Mouse (Mus musculus) gonadal fat pad, adult 2 months (tissue): ENCODE measurements at regions not wholly inside any gene's neighbourhood (a gene's known extent, or its start where the extent isn't known, plus 50 kb on each side); places are given as distances from the start of the nearest gene placed in this dataset.

Experiments used
- DNase-seq: peaks from one replicate; pipeline ENCODE4 v3.0.0-alpha.2; 2012; ENCODE audit warnings: low read depth

- no peak for DNase-seq
These were observed 55.0 kb downstream of the Zfp648 start for GRCm38 (mm10) chr1:154255971-154256370.

DNA sequence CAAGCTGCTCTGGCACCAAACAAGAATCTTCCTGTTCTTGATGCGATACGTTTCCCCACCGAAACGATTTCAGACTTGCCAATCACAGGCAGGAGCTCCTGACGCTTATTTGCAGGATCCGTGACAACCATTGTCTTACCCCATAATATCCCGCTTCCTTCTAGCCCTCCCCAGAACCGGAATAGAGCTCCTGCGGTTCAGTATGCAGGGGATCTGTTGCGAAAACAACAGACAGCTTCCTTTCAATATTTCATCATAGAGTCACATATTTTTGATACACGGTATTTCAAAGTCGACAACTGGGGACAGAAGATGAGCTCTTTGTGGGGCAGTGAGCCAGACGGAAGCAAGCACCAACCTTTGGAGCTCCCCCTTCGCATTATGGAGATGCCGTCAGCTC lies 55.8 kb downstream of the Zfp648 start:
- DNase-seq, result no peak

DNA sequence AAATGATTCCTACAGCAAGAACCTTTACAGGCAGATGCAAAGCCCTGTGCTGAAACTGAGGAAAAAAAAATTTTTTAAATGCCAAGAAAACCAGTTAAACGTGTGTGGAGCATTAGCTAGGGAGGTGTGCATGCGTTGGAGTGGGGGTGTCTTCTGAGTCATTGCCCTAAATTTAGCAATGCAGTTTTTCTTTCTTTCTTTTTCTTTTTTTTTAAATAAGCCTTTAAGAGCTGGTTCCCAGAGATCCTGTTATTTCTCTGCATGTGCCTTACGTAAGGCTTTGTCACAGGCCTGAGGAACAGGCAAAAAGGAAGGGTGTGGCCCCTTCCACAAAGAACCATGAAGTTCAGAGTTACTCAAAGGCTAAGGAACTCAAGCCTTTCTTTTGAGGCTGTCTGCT lies 57.5 kb downstream of the Zfp648 start:
- no peak for DNase-seq

DNA sequence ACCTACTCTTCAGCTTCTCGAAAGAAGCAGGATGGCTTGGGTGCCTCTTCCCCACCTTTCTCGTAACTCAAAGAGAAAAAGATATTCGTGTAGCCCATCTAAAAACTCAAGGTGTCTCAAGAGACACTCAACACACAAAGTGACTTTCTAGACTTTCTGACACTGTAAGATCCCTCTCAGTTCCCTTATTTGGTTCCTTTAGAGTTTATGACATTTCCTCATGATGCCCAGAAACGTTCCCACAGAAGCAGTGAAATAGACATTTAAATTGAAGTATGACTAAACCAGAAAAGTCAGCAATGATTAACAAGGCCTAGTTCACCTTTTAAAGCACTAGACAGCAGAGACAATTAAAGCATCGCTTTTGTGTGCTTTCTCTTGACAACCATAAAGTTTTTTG lies 59.4 kb downstream of the Zfp648 start:
- no peak for DNase-seq

- DNase-seq, result no peak
These were observed 80.5 kb downstream of the Zfp648 start for GRCm38 (mm10) chr1:154281438-154281837.

- DNase-seq, result no peak
These were observed 85.1 kb downstream of the Zfp648 start for GRCm38 (mm10) chr1:154286080-154286479.

DNA sequence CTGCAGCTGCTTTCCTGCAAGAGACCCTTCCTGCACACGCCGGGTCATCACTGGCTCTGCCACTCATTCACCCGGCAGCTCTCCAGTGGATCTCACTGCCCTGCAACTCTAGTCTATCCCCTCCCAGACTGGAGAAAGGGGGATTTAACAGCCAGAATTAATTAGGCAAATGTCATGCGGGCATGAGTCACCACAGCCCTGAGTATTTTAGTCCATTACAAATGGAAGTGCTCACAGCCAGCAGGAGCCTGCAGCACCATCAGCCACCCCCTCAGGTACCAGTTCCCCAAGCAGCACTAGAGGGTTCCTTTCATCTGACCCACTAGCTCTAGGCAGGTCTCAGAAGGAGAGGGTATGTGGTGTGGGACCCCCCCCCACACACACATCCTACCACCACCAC lies 91.7 kb downstream of the Zfp648 start:
- no peak for DNase-seq

DNA sequence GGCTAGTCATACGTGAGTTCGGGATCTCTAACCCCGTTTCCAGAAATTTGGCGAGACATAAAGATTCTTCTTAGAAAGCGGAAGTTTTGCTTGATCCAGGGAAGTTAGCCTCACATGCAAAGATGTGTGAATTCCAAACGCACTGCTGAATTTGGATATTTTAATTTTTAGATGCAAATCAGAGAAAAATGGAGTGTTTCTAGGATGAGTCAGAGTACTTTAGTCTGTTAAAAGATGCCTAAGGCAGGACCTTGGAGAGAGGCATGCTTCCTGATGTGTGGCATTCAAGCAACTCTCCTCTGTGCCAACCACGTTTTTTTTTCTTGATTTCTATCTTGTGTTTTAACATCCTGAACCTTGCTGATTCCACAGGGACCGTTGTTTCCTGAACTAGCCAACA lies 95.1 kb downstream of the Zfp648 start:
- no peak for DNase-seq

- DNase-seq, result peak; percentile 41
These were observed 98.9 kb downstream of the Zfp648 start for GRCm38 (mm10) chr1:154299866-154300265.

DNA sequence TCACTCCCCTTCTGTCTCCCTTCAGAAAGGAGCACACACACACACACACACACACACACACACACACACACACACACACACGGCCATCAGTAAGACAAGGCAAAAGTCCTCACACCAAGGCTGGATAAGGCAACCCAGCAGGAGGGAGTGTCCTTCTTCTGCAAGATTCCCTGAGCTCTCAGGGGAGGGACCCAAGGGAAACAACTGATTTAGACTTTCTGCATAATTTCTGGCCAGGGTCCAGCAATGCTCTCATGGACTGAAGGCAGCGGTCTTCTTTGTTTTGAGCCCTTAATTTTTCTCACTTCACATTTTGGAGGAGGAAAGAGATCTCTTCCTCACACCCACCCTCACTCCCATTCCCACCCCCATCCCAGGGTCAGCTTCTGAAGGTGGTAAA lies 108.7 kb downstream of the Zfp648 start:
- no peak for DNase-seq
